Mouse (Mus musculus): ENCODE data around the gene Wrap53.
"Not testable (repeated sequence)": the region's sequence is repeated elsewhere in the genome, so short reads cannot be mapped to it uniquely, and the experiment has no call there.

DNA sequence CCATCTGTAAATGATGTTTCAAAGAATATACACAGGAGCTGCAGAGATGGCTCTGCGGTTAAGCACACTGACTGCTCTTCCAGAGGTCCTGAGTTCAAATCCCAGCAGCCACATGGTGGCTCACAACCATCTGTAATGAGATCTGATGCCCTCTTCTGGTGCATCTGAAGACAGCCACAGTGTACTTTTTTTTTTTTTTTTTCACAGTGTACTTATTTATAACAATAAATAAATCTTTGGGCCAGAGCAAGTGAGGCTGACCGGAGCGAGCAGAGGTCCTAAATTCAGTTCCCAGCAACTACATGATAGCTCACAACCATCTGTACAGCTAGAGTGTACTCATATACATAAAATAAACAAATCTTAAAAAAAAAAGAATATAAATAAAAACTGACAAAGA lies 49.8 kb downstream of the Wrap53 start:
- TF ChIP-seq POLR2A, CTCF (IDR thresholded peaks at IDR 0.05; ENCODE audit: insufficient read depth, low read depth, low read length): not testable (repeated sequence)
